ENCODE assay signal across 16 mouse cellular contexts in genomic region chr4:119489666-119490065, GRCm38 (mm10). TPM values are rescaled to one million over a fixed set of nuclear protein-coding genes. Genes with fewer than 3 reads are reported as not detected.
"Had no signal": no experiment of that assay in that cellular context is flagged by ENCODE, and none has a peak within 500 bp of the region (broad histone marks: within the 10 kb centered on the region; RNA-seq: fewer than 3 reads in every experiment).

No protein-coding gene starts in this region.

- H3K4me3 ChIP-seq: kidney, embryonic 15.5 days; left cerebral cortex, adult 2 months; limb, embryonic 15.5 days; liver, embryonic 12.5 days; lung, embryonic 15.5 days; megakaryocyte, embryonic 14.5 days; midbrain, embryonic 15.5 days had no signal

- H3K4me2 ChIP-seq: kidney, embryonic 15.5 days; limb, embryonic 15.5 days; liver, embryonic 12.5 days; lung, embryonic 15.5 days; midbrain, embryonic 11.5 days; midbrain, embryonic 15.5 days had no signal

- H3K9me3 ChIP-seq: kidney, embryonic 15.5 days; limb, embryonic 15.5 days; liver, embryonic 12.5 days; lung, embryonic 15.5 days; midbrain, embryonic 15.5 days had no signal

- H3K9ac ChIP-seq: kidney, embryonic 15.5 days; limb, embryonic 15.5 days; liver, embryonic 12.5 days; lung, embryonic 15.5 days; midbrain, embryonic 15.5 days had no signal

- H3K27ac ChIP-seq: kidney, embryonic 15.5 days; left cerebral cortex, adult 2 months; limb, embryonic 15.5 days; liver, embryonic 12.5 days; lung, embryonic 15.5 days; macrophage; midbrain, embryonic 15.5 days; stomach, postnatal 0 days had no signal

- H3K36me3 ChIP-seq: kidney, embryonic 15.5 days; limb, embryonic 15.5 days; liver, embryonic 12.5 days; lung, embryonic 15.5 days; midbrain, embryonic 15.5 days had no signal

- DNase-seq: kidney, adult 2 months; kidney, postnatal 14 days; lung, postnatal 14 days; right cerebral cortex, adult 18-20 months; right cerebral cortex, postnatal 25 days; thymus, postnatal 4 days had no signal

- H3K27me3 ChIP-seq: midbrain, embryonic 15.5 days had no signal

- ATAC-seq: liver, embryonic 12.5 days; midbrain, embryonic 15.5 days had no signal

RNA-seq across cellular contexts. Expression of gene Rimkla, which starts 2.8 kb away (rescaled TPM):
- polyA plus RNA-seq: macrophage had no signal
